ENCODE assay signal across 16 mouse cellular contexts in genomic region chr6:140480425-140481081, GRCm38 (mm10). TPM values are rescaled to one million over a fixed set of nuclear protein-coding genes. Genes with fewer than 3 reads are reported as not detected.
DNase-seq lines count a peak whose midpoint lies in the region.
"Had no signal": no experiment of that assay in that cellular context is flagged by ENCODE, and none has a peak within 500 bp of the region (broad histone marks: within the 10 kb centered on the region; RNA-seq: fewer than 3 reads in every experiment).

No protein-coding gene starts in this region.

- peak; percentile 62 for DNase-seq in cerebellum, adult 11-12 months
- DNase-seq in cerebellum, adult 8-10 months = no peak
- peak; percentile 52 for DNase-seq in heart, adult 11 months
- no peak for DNase-seq in heart, adult 8-10 months (ENCODE audit: low spot score)
- DNase-seq in brain, adult 2 months (ENCODE audit: low read depth, low spot score) = peak; percentile 55
- peak; percentile 55 to 68 for DNase-seq in cerebellum, postnatal 25 days
- DNase-seq in urinary bladder, adult 2 months (ENCODE audit: low spot score) = no peak
- no peak for DNase-seq in ovary, adult 18-20 months (ENCODE audit: low spot score)
- DNase-seq: adrenal gland, adult 8-10 months; adrenal gland, postnatal 36 days; B cell, adult 2 months; gastrocnemius, postnatal 25 days; heart, postnatal 10 days; heart, postnatal 4 days; kidney, adult 18-20 months had no signal

RNA-seq across cellular contexts. Expression of gene Plekha5, which starts 56.7 kb away (rescaled TPM):
- 10 to 100 TPM; 18.2 to 29.2 (median 24.8) TPM for total RNA-seq in heart, adult 8-10 months (2022)
- polyA plus RNA-seq in urinary bladder, adult 2 months (2012; rRNA removed) = 77.0 and 79.3 TPM in 2 replicates
- polyA plus RNA-seq: G1E had no signal

Comparison
In these comparisons a context has a peak if more than half of its experiments do, and no peak if none do; other contexts are left out.
1. DNase-seq: peak in cerebellum, adult 11-12 months (single experiment), heart, adult 11 months (single experiment), brain, adult 2 months (single experiment) and cerebellum, postnatal 25 days (2 of 2); none in cerebellum, adult 8-10 months (single experiment), heart, adult 8-10 months (single experiment), urinary bladder, adult 2 months (single experiment) and ovary, adult 18-20 months (single experiment).